Mouse (Mus musculus) 3134 (cell line): Measurements from ENCODE around the gene Sox5.
"Not testable (repeated sequence)": the region's sequence is repeated elsewhere in the genome, so short reads cannot be mapped to it uniquely, and the experiment has no call there.

Experiments used
- DNase-seq: peaks from one replicate; pipeline ENCODE4 v3.0.0-alpha.2; 2011; ENCODE audit warnings: low spot score; ENCODE audit not compliant: insufficient read length; ENCODE audit errors: extremely low read depth

The Sox5 gene

DNA sequence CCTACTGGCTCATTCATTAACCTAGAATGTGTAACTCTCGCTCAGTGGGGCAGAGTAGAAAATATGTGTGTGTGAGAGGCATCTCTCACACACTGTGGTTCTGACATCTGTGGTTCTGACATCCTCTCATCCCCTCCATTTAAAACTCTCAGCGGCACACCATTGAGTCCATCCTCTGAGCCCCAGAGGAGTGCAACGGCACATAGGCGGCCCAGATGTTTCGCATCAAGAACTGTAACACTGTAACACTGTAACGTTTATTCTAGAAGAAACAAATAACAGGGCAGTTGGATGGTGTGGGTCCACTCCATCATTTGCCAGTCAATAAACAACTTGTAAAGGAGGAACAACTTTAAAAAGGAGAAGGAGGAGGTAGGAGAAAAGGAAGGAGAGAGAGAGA lies 479.0 kb downstream of the Sox5 start:
- no peak for DNase-seq

DNA sequence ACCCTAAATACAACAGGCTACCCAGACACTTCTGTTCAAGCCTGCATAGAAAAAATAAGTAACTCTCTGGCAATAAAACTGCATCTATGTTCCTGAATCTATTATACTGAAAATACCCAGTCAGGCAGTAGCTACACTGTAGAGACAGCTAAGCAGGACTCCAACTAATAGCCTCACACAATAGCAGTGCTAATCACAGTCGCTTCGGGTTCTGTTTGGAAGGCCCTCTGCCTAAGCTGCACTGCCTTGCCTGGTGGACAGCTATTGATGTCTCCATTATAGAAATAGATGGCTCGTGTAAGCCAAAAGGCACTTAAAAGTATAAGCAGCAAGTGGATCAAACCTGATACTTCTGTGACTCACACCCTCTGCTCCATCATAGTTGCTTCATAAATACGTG lies 480.7 kb downstream of the Sox5 start:
- DNase-seq = no peak

DNA sequence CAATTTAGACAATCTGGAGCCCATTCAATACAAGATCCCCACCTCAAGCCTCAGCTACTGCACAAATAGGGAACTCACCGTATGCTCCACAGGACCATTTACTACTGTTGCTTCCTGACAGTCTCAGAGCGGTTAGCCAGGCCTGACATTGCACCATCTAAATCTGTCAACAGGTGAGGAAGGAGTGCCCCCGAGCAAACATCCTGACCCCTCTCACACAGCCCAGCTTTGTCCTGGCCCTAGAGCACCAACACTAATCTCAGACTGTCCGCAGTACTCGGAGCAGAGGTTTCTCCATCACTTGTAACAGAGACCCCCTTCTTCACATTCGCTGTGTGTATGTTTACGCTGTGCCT lies 482.3 kb downstream of the Sox5 start:
- DNase-seq = no peak

DNA sequence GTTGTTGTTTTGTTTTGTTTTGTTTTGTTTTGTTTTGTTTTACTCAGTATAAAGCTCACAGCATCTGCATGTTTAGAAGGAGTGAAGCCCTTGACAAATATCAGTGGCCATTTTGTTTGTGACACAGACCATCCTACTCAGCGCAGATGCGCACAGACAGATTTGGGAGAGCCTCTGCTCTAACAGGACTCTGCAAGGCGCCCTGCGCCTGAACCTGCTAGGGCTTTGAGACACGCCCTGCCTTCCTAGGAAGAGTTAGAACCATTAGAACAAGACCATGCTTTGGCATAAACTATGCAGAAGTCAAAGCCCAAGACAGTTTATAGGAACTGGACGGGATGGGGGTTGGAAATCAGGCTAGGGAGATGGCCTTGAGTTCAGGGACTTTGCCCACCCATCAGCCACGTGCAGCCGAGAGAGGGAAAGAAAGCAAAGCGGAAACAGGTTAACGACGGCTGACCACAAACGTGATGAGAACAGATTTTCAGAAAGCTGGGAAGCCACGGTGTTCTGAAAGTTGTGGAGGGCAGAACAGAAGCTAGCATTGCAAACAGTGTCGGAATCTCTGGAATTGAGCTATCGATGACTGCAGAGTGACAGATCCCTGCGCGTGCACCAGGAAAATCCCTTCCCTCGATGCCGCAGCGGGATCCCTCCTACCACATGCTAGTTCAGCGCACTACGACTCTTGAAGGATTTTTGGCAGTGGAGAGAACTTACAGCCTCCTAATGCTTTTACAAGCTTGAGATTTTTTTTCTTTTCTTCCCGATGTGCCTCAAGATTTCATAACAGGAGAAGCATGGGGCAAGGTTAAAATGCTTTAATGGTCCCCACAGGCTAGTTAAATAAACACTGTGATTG lies 482.9 kb downstream of the Sox5 start:
- DNase-seq = no peak

DNA sequence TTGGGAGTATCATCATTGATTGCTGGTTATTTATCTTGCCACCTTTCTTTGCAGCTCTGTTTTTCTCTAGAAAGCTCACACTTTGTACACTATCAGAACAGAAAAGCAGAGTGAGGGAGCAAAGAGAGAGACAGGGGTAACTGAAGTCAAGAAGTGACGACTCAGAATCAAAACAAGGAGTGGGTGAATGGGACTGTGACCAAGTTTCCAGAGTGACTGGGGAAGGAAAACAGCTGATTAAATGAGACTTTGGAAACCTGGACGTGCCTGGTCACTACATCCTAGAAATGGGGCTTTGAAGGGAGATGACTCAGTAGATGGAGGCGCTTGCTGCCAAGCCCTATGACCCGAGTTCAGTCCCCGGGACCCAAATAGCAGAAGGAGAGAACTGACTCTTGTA lies 483.9 kb downstream of the Sox5 start:
- no peak for DNase-seq

DNA sequence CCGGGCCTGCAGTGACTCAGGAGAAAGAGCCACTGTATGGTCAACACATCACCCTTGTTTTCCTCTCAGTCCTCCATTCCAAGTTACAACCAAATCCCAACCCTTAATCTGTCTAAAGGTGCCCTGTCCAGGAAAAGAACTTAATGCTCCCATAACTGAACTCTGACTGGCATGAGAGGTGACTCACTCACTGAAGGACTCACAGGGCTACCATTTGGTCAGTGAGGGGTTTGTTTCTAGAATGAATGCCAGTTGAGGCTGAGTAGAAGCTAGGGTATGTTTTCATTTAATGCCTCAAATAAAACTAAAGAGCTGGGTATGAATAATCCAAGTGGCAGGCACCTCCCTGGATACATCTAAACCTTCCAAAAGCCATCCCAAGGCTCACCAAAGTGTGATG lies 484.6 kb downstream of the Sox5 start:
- peak; percentile 24 for DNase-seq

DNA sequence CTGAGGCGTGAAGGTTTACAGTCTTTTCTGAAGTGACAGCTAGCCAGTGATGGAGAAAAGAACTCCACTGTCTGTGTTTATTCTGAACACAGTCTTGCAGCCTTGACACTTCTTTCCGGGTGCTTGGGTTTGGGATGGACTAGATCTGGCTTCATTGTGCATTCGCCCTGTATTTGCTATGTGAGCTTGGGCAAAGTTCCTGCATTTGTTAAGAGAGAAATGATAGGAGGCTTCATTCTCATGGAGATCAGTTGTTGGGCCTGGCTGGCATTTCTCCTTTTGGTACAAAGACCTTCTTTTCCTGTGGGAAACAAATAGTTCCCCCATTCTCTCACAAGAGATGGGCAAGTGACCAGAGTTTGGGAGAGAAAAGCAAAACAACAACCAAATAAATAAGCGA lies 490.3 kb downstream of the Sox5 start:
- DNase-seq = no peak

DNA sequence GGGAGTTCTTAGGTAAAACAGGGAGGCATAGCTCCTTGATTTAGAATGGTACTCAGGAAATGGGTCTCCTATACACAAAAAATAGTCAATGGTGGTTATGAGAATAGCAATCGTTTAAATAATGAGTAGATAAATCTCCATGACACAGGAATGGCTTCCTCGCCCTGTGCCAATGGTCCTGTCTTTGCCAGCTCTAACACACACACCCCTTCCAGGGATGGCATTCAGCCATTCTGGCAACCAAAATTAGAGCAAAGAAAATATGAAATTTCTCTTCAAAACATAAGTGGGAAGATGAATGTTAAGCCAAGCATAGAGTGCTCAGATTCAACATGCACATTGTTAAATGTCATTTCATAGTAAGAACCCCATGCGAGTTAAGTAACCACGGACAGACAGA lies 495.7 kb downstream of the Sox5 start:
- no peak for DNase-seq

DNA sequence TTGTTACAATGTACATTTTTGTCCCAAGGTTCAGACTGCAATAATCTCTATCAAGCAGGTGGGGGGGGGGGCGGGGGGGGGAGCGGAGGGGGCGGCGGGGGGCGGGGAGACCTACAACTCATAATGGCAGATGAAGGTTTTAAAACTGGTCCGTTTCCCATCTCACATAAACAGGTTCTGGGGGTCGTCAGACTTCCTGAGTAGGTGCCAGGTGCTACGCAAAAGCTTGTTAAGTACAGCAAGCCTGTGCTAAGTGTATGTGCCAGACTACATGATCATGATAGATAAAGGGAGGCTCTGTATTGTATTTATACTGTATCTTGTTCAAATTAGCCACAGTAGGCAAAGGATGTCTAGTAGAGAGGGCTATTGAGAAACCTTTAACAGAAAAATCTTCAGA lies 498.6 kb downstream of the Sox5 start:
- no peak for DNase-seq

DNA sequence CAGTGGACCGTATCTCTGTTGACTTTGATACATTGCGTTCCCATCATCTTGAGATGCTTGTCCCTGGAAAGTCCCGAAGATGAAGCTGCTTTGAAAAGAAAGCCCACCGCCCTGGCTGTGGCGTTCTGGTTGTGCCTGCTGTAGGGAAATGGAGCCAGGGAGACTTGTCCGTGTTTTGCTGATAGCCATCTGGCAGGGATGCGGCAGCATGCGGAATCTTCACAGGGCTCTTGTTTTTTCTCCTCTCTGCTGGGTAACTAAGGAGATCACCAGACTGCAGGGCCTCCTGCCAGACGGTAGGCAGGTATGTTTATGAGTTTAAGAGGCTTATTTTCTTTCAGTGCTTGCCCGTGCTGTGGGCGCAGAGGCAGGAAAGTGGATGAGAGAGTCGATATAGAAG lies 499.0 kb downstream of the Sox5 start:
- DNase-seq = no peak

DNA sequence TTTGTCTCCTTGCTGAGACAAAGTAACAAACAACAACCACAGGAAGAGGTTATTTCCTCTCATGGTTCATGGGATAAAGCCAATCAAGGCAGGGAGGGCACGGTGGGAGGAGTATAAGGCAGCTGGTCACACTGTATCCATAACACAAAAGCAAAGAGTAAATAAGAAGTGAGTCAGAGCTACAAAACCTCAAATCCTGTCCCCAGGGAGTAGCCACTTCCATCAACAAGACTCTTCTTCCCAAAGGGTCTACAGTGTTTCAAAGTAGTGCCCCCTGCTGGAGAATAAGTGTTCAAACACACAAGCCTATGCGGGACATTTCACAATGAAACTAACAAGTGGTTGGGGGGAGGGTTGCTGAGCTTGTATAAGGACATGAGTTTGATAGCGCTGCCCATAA lies 500.1 kb downstream of the Sox5 start:
- DNase-seq = peak; percentile 46

DNA sequence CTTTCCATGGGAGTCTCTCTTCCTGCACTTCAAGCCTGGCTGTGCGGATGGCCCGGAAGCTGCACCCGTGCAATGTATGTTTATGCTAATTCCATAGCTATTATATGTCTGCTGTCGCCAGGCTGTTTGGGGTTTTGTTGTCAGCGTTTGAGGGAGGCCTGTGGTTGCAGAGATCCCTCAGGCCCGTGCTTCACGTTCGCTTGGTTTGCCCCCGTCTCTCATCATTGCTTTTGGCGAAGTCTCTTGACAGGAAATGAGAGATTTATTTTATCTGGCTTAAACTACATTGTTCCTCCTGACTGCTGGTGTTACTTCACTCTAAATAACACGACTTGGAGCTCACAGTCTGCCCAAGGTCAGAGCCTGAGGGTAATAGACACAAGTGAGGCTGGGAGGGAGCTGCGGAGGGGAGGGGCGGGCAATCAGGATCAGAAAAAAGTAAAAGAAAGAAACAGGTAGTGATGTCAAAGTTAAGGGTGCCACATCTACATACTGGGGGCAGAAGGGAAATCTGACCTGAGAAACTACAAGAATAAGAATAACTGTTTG lies 503.2 kb downstream of the Sox5 start:
- no peak for DNase-seq

DNA sequence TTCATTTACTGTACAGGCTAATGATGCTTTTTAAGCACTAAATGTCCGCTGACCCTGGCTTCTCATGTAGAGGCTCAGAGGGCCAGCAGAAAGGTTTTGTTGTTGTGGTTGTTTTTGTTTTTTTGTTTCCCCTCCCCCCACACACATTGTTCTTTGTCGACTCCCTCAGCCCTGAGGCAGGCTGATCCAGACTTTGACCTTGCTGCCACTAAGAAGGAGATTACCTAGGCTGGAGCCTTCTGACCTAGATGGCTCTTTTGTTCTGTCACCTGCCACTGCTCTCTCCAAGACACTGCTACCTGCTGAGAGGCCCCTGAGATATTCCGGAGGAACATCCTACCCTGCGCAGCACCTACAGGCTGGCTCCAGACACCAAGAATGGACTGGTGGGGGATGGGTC lies 508.4 kb downstream of the Sox5 start:
- not testable (repeated sequence) for DNase-seq

DNA sequence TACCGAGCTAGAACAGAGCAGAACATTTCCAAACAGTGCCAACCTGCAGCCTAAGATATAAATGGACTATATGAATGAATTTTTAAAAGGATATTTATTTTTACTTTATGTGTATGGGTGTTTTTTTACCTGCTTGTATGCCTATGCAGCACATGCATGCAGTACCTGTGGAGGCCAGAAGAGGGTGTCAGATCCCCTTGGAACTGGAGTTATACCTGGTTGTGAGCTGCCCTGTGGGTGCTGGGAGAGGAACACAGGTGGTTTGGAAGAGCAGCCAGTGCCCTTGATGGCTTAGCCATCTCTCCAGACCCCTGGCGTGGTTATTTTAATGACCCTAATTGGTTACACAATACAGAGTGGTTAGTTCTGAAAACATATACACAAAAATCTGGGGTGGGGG lies 510.5 kb downstream of the Sox5 start:
- no peak for DNase-seq

DNA sequence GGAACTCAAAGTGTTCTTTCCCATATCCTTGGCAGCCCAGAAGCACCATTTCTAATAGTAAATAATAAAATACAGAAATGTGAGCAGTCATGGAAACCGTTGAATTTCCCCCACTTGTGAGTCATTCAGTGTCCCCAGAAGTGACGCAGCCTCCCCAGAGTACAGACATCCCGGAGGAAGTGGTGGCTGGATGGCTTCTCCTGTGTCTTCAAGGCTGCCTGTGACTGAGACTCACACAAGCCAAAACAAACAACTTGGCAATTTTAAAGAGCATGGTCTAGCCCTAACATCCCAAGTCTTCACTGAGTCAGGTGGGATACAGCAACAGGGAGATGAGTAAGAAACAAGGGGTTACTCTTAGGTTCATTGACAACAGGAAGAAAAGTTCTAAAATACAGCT lies 511.5 kb downstream of the Sox5 start:
- DNase-seq = peak; percentile 75

DNA sequence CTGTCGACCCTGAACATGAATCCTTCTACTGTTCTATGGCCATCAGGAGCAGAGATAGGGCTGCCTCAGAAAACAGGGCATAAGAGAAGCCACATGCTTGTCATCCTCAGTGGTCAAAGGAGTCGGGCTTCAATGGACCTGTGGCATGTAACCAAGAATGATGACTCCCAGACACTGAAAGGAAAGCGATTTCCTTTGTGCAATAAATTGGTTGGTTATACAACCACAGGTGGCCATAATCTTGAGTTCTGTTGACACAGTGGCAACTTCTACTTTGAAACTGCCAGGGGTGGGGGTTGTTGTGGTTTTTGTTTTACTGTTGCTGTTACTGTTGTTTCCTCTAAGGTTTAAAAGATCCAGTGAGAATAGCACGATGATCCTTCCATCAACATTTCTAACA lies 512.1 kb downstream of the Sox5 start:
- peak; percentile 55 for DNase-seq

DNA sequence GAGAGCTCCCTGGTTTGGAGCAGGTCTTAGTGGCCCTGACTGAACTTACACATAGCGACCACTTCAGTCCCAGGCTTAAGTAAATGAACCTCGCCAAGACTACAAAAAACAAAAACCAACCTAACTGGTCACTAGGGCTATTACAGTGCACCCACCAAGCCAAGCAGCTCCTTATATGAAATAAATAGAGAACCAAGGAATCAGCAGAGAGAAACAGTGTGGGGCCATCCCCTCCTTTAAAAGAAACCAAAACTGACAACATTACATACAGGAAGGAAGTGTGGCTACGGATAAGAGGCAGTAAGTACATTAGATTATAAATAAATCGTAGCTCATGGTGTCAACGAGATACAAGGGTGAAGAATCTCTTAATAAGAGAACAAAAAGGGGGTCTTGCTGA lies 516.0 kb downstream of the Sox5 start:
- no peak for DNase-seq

DNA sequence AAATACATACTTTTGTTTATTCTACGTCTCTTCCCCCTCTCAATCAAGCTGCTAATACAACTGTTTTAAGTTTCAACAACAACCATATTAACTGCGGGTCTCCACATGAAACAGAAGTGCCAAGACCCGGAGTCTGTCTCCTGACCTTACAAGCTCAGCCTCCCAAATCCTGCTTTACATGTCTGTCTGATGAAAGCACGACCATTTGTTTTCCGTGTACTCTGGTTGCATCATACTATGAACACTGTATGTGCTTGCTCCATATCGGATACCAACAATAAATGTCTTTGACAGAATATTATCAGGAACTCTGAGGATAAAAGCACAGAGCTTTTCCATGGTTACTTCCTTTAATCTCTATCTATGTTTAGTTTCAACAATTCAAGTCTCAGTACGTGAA lies 516.8 kb downstream of the Sox5 start:
- DNase-seq = no peak

DNA sequence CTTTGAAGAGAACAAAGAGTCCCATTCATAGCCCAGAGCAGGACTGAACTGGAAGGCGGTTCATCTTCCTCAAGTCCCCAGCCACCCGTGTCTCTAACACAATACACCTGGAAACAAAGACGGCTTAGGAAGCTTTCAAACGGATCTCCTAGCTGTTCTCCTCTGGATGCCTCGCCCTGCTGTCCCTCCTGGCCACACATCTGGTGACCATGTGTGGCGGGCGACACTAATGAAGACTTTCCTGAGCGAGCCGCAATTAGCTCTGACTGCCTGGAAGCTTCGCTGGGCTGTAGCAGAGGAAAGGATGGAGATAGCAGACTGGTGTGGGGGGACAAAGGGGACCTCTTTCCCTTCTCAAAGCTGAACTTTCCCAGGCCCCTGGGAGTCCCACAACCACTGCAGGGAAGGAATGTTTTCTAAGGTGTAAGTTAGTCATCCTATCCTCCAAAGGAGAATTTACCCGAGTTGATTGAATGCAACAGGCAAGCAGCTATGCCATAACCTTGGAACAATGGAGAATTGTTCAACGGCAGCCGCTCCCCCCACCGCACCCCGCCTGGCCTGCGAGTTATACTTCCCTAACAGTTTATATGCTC lies 517.4 kb downstream of the Sox5 start:
- DNase-seq = peak; percentile 15

DNA sequence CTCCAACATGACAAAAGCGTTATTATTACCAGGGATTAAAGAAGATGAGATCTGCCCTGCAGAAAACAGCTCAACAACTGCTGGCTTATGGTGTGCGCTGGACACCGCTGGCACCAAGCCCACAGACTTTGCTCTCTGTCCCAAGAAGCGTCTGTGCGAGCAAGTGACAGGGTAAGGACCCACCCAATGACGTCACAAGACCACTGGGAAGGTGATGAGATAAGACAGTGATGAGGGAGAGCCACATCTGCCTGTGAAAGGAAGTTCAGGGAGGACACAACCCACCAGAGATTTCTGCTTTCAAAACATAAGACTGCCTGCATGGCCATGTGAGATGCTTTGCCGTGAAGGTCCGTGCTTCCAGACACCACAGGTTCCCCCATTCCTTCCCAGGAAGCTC lies 525.3 kb downstream of the Sox5 start:
- DNase-seq = no peak

DNA sequence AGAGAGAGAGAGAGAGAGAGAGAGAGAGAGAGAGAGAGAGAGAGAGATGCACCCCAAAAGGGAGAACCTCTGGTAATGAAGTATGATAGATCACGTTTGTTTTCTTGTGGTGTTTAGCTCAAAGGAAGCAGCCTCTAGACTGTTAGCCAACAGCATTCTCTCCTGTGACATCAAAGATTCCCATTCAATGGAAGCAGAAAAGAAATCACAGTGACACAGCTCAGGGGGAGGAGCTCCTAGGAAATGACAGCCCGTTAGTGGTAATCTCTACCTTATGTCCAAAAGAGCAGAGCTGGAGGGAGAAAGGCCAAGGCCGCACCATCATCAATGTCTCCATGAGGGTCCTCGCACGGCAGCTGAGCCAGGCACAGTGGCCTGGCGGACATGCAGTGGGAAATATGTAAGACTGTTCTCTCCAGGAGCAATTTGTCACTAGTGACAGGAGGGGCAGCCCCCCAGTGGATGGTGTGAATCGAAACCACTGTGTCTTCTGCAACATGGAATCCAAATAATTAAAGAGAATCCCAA lies 529.5 kb downstream of the Sox5 start:
- no peak for DNase-seq
